Mouse (Mus musculus) midbrain, postnatal 0 days (tissue): ENCODE results near the gene Mrtfa. TPM values are rescaled to one million over a fixed set of nuclear protein-coding genes. Genes with fewer than 3 reads are reported as not detected.

Source experiments
- ATAC-seq: fragments of 200-750 bp; cut with Nextera tagmentation; 2 replicates; pipeline ENCODE4 v1.8.0; 2017; ENCODE audit warnings: moderate number of reproducible peaks, mild to moderate bottlenecking, moderate TSS enrichment, moderate library complexity; ENCODE audit not compliant: low FRiP score
- DNase-seq: peaks from one replicate; pipeline ENCODE4 v3.0.0-alpha.2; 2015; ENCODE audit warnings: low spot score
- H3K27ac ChIP-seq: fragments of 300-500 bp; sonication (generic); 2 replicates; pipeline ENCODE4 v1.5.1; 2014; ENCODE audit warnings: low read depth, mild to moderate bottlenecking, low read length, mixed read lengths
- H3K27me3 ChIP-seq: fragments of 300-500 bp; sonication (generic); 2 replicates; pipeline ENCODE4 v1.6.1; 2014; ENCODE audit warnings: low read length, control low read depth, mixed read lengths; ENCODE audit not compliant: insufficient read depth
- H3K36me3 ChIP-seq: fragments of 300-500 bp; sonication (generic); 2 replicates; pipeline ENCODE4 v1.6.1; 2014; ENCODE audit warnings: low read length, control low read depth, mixed read lengths; ENCODE audit not compliant: insufficient read depth
- H3K4me1 ChIP-seq: fragments of 300-500 bp; sonication (generic); 2 replicates; pipeline ENCODE4 v1.6.1; 2014; ENCODE audit warnings: mild to moderate bottlenecking, control low read depth, antibody characterized with exemption, low read length, mixed read lengths; ENCODE audit not compliant: insufficient read depth
- H3K4me2 ChIP-seq: fragments of 300-500 bp; sonication (generic); 2 replicates; pipeline ENCODE4 v1.6.1; 2014; ENCODE audit warnings: low read depth, mild to moderate bottlenecking, low read length, mixed read lengths; ENCODE audit not compliant: poor library complexity, severe bottlenecking
- H3K4me3 ChIP-seq: fragments of 300-500 bp; sonication (generic); 2 replicates; pipeline ENCODE4 v1.5.1; 2014; ENCODE audit warnings: low read depth, mild to moderate bottlenecking, low read length, moderate library complexity
- H3K9ac ChIP-seq: fragments of 300-500 bp; sonication (generic); replicated peaks from 2 replicates; pipeline ENCODE4 v1.6.1; 2014; ENCODE audit warnings: mild to moderate bottlenecking, low read length, moderate library complexity, mixed read lengths; ENCODE audit not compliant: poor library complexity, severe bottlenecking
- H3K9me3 ChIP-seq: fragments of 300-500 bp; sonication (generic); 2 replicates; pipeline ENCODE4 v1.6.1; 2016; ENCODE audit warnings: low read length, control low read depth
- CTCF ChIP-seq: IDR thresholded peaks from 2 replicates; pipeline ENCODE4 v1.5.1; 2016; ENCODE audit warnings: antibody characterized with exemption, mild to moderate bottlenecking
- WGBS: fragments of 180-500 bp; shearing (Covaris S2); extraction: QIAGEN DNeasy Blood & Tissue Kit; methylation state at CpG from one replicate; pipeline ENCODE4 v1.1.7; 2014; 5-methylcytosine and 5-hydroxymethylcytosine counted together
- polyA plus RNA-seq: library from polyadenylated mRNA; unstranded; fragments of >200 nt; fragmentation: Nextera tagmentation; extraction: Ambion mirVana; gene quantifications from 2 replicates; pipeline ENCODE4 v1.2.1, GENCODE M21; 2015
- total RNA-seq: library from RNA; depleted of rRNA; stranded (reverse); fragments of >200 nt; gene quantifications from 2 replicates; pipeline ENCODE4 v1.2.3, GENCODE M21; 2014

Mrtfa gene
- total and polyA plus RNA-seq, 2 experiments from 2014 or later = 22.6 to 44.1 TPM

DNA sequence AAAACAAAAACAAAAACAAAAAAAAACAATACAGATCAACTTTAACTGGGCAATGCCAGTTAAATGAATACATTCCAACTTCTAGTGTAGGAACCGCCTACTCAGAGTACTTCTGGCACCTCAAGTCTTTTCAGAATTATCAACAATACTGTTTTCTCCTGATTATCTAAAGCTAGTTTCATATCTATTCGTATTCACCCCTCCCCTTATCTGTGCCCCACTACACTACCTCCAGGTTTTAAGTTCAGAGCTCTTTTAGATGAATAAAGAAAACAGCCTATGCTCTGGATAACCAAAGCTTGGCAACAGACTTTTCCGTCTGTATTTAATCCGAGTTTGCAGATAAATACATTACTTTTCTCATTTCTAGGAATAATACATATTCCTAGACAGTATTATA, 29.9 kb downstream of the Mrtfa start:
- H3K9ac ChIP-seq = no peak overlapping the region

DNA sequence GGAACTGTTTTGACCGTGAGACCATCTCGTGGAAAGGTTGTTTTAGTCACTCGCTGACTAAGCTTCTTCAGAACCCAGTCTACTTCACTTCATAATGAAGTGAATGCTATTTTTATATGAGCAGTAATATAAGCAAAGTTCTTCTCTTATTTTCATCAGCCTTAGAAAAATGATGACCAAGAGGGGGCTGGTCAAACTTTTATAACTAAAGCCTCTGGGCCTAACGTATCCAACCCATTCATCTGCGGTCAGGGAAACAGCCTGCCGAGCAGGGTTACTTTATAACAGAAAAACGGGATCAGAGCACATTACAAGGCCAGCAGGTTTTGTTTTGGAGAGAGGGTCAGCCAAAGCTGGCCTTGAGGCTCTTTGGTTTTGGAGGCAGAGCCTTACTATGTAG, 31.3 kb downstream of the Mrtfa start:
- TF ChIP-seq CTCF = no peak
- no peak overlapping the region for H3K4me2 ChIP-seq
- H3K4me1 ChIP-seq = no peaks in the 10 kb centered on the region
- no peak overlapping the region for H3K9ac ChIP-seq
- WGBS = 82% methylated on average over 7 of the region's 7 CpGs
- H3K36me3 ChIP-seq = no peaks in the 10 kb centered on the region
- H3K27ac ChIP-seq = no peak overlapping the region
- DNase-seq (no peak), ATAC-seq (no peak)
- H3K27me3 ChIP-seq = no peaks in the 10 kb centered on the region
- H3K4me3 ChIP-seq = no peak overlapping the region
- H3K9me3 ChIP-seq = no peaks in the 10 kb centered on the region

More for the DNA sequence above, 29.9 kb downstream of the Mrtfa start:
- H3K27me3 ChIP-seq = no peaks in the 10 kb centered on the region
- 92% methylated on average over 4 of the region's 4 CpGs for WGBS
- no peak for ATAC-seq
- H3K9me3 ChIP-seq = no peaks in the 10 kb centered on the region
- no peak for DNase-seq
- H3K4me1 ChIP-seq = no peaks in the 10 kb centered on the region
- no peak for TF ChIP-seq CTCF
- no peak overlapping the region for H3K4me3 ChIP-seq
- no peaks in the 10 kb centered on the region for H3K36me3 ChIP-seq
- no peak overlapping the region for H3K27ac ChIP-seq
- H3K4me2 ChIP-seq = no peak overlapping the region

DNA sequence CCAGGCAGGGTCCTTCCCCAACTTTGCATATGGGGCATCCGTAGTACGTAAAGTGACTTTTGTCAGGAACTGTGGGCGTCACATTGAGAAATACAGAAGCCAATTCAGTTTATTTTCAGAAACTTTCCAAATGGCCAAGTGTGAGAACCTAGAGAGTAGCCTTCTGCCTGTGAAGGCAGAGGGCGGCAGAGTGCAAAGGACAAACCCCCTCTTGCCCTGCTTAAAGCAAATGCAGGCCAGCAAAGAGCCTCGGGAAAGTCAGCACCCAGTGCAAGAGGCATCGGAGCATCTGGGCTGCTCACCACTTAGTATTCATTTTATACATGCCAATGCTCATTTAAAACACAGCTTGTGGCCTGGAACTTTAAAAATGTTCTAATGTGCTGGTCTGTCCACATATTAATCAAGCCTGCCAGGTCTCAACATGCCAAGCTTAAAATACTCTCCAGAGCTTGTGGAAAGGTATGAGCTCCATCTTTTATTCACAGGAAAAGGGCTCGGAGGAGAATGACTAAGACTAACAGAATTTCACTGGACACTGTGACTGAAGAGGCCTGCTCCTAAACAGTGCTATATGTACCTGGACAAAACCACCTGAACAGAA, 31.9 kb downstream of the Mrtfa start:
- Histone ChIP-seq H3K27ac (no peak overlapping the region), H3K27me3 (no peaks in the 10 kb centered on the region), H3K36me3 (no peaks in the 10 kb centered on the region), H3K9ac (no peak overlapping the region), H3K4me3 (no peak overlapping the region), H3K9me3 (no peaks in the 10 kb centered on the region), H3K4me1 (no peaks in the 10 kb centered on the region), H3K4me2 (no peak overlapping the region)
- 83% methylated on average over 7 of the region's 7 CpGs for WGBS
- DNase-seq (no peak), ATAC-seq (no peak)
- 0 out of 2 replicates have a peak, but pooled peaks have one; percentile 8 for TF ChIP-seq CTCF

DNA sequence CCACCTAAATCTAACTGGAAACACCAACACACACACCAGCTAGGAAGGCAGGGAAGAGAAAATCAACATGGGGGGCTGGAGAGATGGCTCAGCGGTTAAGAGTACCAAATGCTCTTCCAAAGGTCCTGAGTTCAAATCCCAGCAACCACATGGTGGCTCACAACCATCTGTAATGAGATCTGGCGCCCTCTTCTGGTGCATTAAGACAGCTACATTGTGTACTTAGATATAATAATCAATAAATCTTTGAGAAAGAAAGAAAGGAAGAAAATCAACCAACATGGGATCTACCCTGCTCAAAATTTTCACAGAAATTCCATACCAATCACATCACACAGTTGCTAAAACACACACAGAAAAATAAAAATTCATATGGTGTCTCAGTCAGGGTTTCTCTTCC, 34.1 kb downstream of the Mrtfa start:
- peak; percentile 12; the same call in 1 of the 2 replicates for TF ChIP-seq CTCF
- no peaks in the 10 kb centered on the region for H3K9me3 ChIP-seq
- 81% methylated on average over 2 of the region's 2 CpGs for WGBS
- no peaks in the 10 kb centered on the region for H3K4me1 ChIP-seq
- H3K4me2 ChIP-seq = no peak overlapping the region
- DNase-seq (no peak), ATAC-seq (no peak)
- H3K27me3 ChIP-seq = no peaks in the 10 kb centered on the region
- H3K4me3 ChIP-seq = no peak overlapping the region
- H3K36me3 ChIP-seq = no peaks in the 10 kb centered on the region
- H3K9ac ChIP-seq = no peak overlapping the region
- no peak overlapping the region for H3K27ac ChIP-seq

DNA sequence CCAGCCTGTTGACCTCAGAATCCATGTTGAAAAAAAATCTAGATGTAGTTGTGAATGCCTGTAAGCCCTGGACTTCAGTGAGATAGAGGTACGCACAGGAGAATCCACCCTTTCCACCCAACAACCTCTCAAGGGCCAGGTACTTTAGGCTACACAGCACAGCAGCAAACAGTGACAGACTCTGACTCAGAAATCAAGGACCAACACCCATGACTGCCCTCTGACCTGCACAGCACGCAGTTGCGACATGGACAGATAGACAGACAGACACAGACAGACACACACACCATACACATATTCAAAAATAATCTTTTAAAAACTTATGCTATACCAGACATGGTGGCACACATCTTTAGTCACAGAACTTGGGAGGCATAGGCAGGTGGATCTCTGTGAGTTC, 34.7 kb downstream of the Mrtfa start:
- no peak for TF ChIP-seq CTCF
- Histone ChIP-seq H3K4me3 (no peak overlapping the region), H3K4me2 (no peak overlapping the region), H3K4me1 (no peaks in the 10 kb centered on the region), H3K36me3 (no peaks in the 10 kb centered on the region), H3K27me3 (no peaks in the 10 kb centered on the region), H3K27ac (no peak overlapping the region), H3K9ac (no peak overlapping the region), H3K9me3 (no peaks in the 10 kb centered on the region)
- ATAC-seq (no peak), DNase-seq (no peak)
- 99% methylated on average over 3 of the region's 3 CpGs for WGBS

DNA sequence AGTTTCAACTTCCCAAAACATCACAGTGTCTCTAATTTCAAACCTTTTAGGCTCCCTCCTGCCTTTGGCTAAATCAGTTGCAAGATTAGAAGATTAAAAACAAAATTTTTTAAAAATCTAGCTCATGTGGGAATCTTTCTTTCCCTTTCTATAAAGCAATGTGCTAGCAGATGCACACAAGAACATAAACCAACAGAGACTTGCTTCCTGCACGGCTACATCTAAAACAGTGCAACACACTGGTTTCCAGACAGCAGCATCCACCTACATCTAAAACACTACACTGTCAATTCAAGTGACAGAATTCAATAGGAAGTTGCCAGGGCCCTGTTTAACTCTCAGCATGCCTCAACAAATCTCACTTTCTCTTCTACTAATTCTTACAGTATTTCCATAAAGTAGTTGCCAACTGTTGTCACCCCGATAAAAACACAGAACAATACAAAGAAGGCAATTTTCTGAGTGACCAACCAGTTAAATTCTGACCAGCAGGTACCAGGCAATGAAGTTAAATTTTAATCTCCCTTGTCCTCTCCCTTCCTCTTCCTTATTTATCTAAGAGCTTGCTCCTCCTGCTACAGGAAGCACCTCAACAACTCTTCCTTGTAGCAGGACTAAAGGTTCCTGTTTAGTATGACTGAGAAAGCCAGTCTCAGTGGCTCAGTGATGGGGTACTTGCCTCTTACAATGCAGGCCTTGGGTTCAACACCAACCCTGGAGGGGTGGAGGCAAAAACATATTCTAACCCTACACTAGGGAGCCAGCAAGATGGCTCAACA, 35.5 kb downstream of the Mrtfa start:
- H3K27me3 ChIP-seq = no peaks in the 10 kb centered on the region
- H3K27ac ChIP-seq = no peak overlapping the region
- no peak overlapping the region for H3K9ac ChIP-seq
- WGBS = 68% methylated on average over 2 of the region's 2 CpGs
- no peaks in the 10 kb centered on the region for H3K36me3 ChIP-seq
- ATAC-seq = no peak
- H3K4me1 ChIP-seq = no peaks in the 10 kb centered on the region
- no peak overlapping the region for H3K4me2 ChIP-seq
- no peak overlapping the region for H3K4me3 ChIP-seq
- no peak for TF ChIP-seq CTCF
- DNase-seq = no peak
- no peaks in the 10 kb centered on the region for H3K9me3 ChIP-seq
